Mouse (Mus musculus) small intestine, adult 2 months (tissue): ENCODE data around the gene Dnmt3a.

Experiments
- CTCF ChIP-seq: fragments of 200-500 bp; IDR thresholded peaks from 2 replicates; pipeline ENCODE4 v1.5.1; 2012; ENCODE audit warnings: low read depth, mild to moderate bottlenecking, control low read depth, inconsistent platforms, low read length, moderate library complexity, mixed read lengths; ENCODE audit not compliant: insufficient replicate concordance, insufficient read length; ENCODE audit errors: extremely low read depth
- POLR2A ChIP-seq: fragments of 200-500 bp; IDR thresholded peaks from 2 replicates; pipeline ENCODE4 v1.6.1; 2012; ENCODE audit warnings: low read depth, mild to moderate bottlenecking, control low read depth, inconsistent platforms, low read length, moderate library complexity

GRCm38 (mm10) chr12:3813138-3813537 lies 7.3 kb downstream of the Dnmt3a start:
- TF ChIP-seq CTCF (no peak), POLR2A (no peak)
